Mouse (Mus musculus) hindbrain, embryonic 16.5 days (tissue): ENCODE measurements around the gene Pfkfb2. TPM values are rescaled to one million over a fixed set of nuclear protein-coding genes. Genes with fewer than 3 reads are reported as not detected.

Experiments
- ATAC-seq: fragments of 200-750 bp; cut with Nextera tagmentation; 2 replicates; pipeline ENCODE4 v1.8.0; 2017; ENCODE audit warnings: moderate TSS enrichment, moderate library complexity
- H3K27ac ChIP-seq: fragments of 300-500 bp; sonication (generic); 2 replicates; pipeline ENCODE4 v1.5.1; 2014; ENCODE audit warnings: low read depth, mild to moderate bottlenecking, control low read depth, low read length, moderate library complexity
- H3K27me3 ChIP-seq: fragments of 300-500 bp; sonication (generic); replicated peaks from 2 replicates; pipeline ENCODE4 v1.6.1; 2014; ENCODE audit warnings: low read length; ENCODE audit not compliant: control insufficient read depth, insufficient read depth
- H3K36me3 ChIP-seq: fragments of 300-500 bp; sonication (generic); 2 replicates; pipeline ENCODE4 v1.6.1; 2014; ENCODE audit warnings: mild to moderate bottlenecking, low read length, moderate library complexity, mixed read lengths; ENCODE audit not compliant: control insufficient read depth, insufficient read depth
- H3K4me1 ChIP-seq: fragments of 300-500 bp; sonication (generic); 2 replicates; pipeline ENCODE4 v1.6.1; 2014; ENCODE audit warnings: low read depth, low read length; ENCODE audit not compliant: control insufficient read depth, insufficient read depth
- H3K4me2 ChIP-seq: fragments of 300-500 bp; sonication (generic); 2 replicates; pipeline ENCODE4 v1.6.1; 2014; ENCODE audit warnings: mild to moderate bottlenecking, low read length, control low read depth, moderate library complexity
- H3K4me3 ChIP-seq: fragments of 300-500 bp; sonication (generic); 2 replicates; pipeline ENCODE4 v1.5.1; 2014; ENCODE audit warnings: mild to moderate bottlenecking, low read length, control low read depth, moderate library complexity
- H3K9ac ChIP-seq: fragments of 300-500 bp; sonication (generic); 2 replicates; pipeline ENCODE4 v1.6.1; 2014; ENCODE audit warnings: low read depth, mild to moderate bottlenecking, control low read depth, low read length, moderate library complexity
- H3K9me3 ChIP-seq: fragments of 300-500 bp; sonication (generic); 2 replicates; pipeline ENCODE4 v1.6.1; 2014; ENCODE audit warnings: mild to moderate bottlenecking, low read length, moderate library complexity; ENCODE audit not compliant: control insufficient read depth
- WGBS: fragments of 180-500 bp; shearing (Covaris S2); extraction: QIAGEN DNeasy Blood & Tissue Kit; methylation state at CpG from one replicate; pipeline ENCODE4 v1.1.7; 2014; 5-methylcytosine and 5-hydroxymethylcytosine counted together
- polyA plus RNA-seq: library from polyadenylated mRNA; unstranded; fragments of >200 nt; fragmentation: Nextera tagmentation; extraction: Ambion mirVana; gene quantifications from 2 replicates; pipeline ENCODE4 v1.2.1, GENCODE M21; 2015

The Pfkfb2 gene
- polyA plus RNA-seq, 1 experiment from 2014 or later: 17.6 TPM

DNA sequence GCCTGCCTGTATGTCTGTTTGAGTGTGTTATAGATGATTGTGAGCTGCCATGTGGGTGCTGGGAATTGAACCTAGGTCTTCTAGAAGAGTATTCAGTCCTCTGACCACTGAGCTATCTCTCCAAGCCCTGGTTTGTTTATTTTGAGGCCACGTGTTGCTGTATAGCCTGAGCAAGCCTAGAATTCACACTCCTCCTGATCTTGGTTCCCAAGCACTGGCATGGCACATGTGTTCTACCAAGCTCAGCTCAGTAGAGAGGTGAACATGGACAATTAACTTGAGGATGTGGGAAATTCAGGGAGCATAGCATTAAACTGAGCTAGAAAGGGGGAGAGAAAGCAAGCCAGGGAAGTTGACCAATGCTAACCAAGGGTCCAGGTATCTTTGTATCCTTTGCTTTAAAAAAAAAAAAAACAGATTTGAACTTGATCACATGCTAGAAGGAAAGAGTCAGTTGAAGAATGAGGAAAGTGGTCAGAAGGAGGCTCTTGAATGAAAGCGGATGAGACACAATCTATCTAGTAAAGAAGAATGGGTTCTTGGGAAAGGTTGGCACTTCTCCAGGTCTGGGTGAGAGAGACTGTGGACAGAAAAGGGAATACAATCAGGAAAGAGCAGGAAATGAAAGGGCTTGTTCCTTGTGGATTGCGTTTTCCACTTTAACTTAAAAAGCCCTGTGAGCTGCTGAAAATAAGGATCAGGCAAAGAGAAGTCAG lies 33.1 kb upstream of the Pfkfb2 start:
- no peak overlapping the region for H3K27ac ChIP-seq
- H3K27me3 ChIP-seq: no peaks in the 10 kb centered on the region
- no peaks in the 10 kb centered on the region for H3K9me3 ChIP-seq
- H3K4me3 ChIP-seq: no peak overlapping the region
- no peaks in the 10 kb centered on the region for H3K36me3 ChIP-seq
- H3K4me2 ChIP-seq: no peak overlapping the region
- no peaks in the 10 kb centered on the region for H3K4me1 ChIP-seq
- WGBS: 83% methylated on average over 3 of the region's 3 CpGs
- no peak overlapping the region for H3K9ac ChIP-seq
- ATAC-seq: no peak

DNA sequence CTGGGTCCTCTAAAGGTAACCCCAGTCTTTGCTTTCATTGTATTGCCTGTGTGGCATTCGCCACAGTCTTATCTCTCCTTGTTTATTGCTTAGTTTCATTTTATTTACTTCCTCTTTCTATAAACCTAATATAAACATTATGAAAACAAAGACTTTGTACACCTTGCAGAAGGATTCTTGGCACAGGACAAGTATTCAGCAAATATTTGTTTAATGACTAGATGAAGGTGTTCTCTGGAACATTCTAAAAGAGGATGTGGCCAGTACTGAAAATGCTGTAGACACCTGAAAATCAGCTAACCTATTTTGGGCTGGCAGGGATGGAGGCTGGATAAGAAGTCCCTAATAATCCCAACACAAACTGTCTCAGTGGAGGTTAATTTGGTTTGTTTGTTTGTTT lies 32.5 kb upstream of the Pfkfb2 start:
- WGBS: 88% methylated on average over 1 of the region's 1 CpGs
- no peak overlapping the region for H3K4me2 ChIP-seq
- ATAC-seq: no peak

DNA sequence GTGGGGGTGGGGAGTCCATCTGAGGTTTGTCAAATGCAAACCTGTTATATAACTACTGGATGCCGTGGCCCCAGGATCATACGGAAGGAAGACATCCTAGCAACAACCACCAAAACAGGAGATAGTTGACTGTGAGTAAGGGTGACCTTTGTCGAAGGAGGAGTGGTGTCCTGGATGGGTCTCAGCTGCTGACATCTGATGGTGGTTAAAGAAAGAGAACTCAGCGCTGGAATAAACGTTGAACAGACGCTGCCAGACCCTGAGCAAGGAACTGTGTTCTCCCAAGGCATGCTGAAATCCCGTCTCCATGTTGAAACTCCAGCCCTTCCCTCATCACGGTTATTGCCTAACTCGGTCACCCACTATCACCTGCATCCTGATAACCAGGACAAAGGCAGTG lies 30.6 kb upstream of the Pfkfb2 start:
- Histone ChIP-seq H3K4me3 (no peak overlapping the region), H3K4me2 (no peak overlapping the region), H3K9ac (no peak overlapping the region), H3K4me1 (no peaks in the 10 kb centered on the region), H3K9me3 (no peaks in the 10 kb centered on the region), H3K36me3 (no peaks in the 10 kb centered on the region), H3K27me3 (no peaks in the 10 kb centered on the region), H3K27ac (no peak overlapping the region)
- 84% methylated on average over 9 of the region's 9 CpGs for WGBS
- ATAC-seq: no peak

More for the DNA sequence above, 32.5 kb upstream of the Pfkfb2 start:
- H3K36me3 ChIP-seq: no peaks in the 10 kb centered on the region
- no peaks in the 10 kb centered on the region for H3K4me1 ChIP-seq
- no peaks in the 10 kb centered on the region for H3K27me3 ChIP-seq
- H3K9ac ChIP-seq: no peak overlapping the region
- no peak overlapping the region for H3K27ac ChIP-seq
- no peaks in the 10 kb centered on the region for H3K9me3 ChIP-seq
- H3K4me3 ChIP-seq: no peak overlapping the region

DNA sequence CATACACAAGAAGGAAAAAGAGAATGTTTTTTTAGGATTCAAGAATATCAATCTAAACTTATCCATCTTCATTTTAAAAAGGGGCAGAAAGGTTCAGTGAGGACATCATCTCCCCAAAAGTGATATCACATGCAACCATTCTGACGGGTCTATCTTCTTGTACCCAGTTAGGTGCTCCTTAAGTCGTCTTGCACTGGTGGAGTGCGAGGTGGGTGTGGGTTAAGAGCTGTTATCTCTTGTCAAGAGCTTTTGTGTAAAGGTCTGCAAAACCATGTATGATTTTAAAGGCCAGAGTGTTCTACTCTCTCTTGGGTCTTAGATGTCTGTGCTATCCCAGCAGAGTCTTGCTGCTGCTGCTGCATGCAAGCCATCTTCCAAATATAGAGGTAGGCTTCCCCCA lies 17.8 kb upstream of the Pfkfb2 start:
- Histone ChIP-seq H3K4me3 (no peak overlapping the region), H3K4me2 (no peak overlapping the region), H3K27me3 (no peaks in the 10 kb centered on the region), H3K9ac (no peak overlapping the region), H3K36me3 (no peaks in the 10 kb centered on the region), H3K9me3 (no peaks in the 10 kb centered on the region), H3K4me1 (no peaks in the 10 kb centered on the region), H3K27ac (no peak overlapping the region)
- ATAC-seq: no peak
- WGBS: 84% methylated on average over 3 of the region's 3 CpGs

DNA sequence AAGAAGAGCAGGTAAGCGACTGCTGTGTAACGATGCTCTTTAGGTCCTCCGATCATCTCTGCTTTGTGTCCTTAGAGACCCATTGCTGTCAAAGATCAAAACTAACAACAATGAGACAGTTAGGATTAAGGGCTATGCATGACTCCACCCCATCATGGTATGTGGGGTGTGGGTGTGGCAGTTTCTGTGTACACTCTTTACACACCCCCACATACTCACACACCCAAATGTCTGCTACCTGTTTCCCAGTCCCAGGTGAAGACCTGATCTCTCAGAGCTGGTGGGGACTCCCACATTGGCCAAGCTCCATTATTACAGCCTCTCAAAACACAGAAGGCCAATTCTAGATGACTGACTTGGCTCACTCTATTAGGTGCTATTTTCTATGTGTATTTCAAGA lies 16.5 kb upstream of the Pfkfb2 start:
- ATAC-seq: no peak
- Histone ChIP-seq H3K27me3 (no peaks in the 10 kb centered on the region), H3K36me3 (no peaks in the 10 kb centered on the region), H3K4me2 (no peak overlapping the region), H3K4me1 (no peaks in the 10 kb centered on the region), H3K9ac (no peak overlapping the region), H3K9me3 (no peaks in the 10 kb centered on the region), H3K4me3 (no peak overlapping the region), H3K27ac (no peak overlapping the region)
- 97% methylated on average over 3 of the region's 3 CpGs for WGBS

DNA sequence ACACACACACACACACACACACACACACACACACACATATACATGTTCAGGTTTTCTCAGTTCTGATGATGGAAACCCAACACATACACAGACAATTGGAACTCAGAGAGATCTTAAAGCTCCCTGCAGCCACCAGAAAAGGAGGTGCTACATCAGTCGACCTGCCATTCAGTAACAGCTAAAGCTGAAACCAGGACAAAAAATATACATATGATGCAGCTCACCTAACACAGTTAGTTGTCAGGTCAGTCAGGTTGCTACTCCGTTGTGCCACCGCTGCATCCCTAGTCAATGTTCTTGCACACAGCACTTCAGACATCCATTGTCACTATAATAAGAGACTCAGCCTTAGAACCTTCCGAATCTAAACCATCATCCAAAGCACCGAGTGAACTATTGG lies 15.9 kb upstream of the Pfkfb2 start:
- H3K4me3 ChIP-seq: no peak overlapping the region
- ATAC-seq: no peak
- H3K27me3 ChIP-seq: no peaks in the 10 kb centered on the region
- 92% methylated on average over 5 of the region's 5 CpGs for WGBS
- H3K9ac ChIP-seq: no peak overlapping the region
- no peaks in the 10 kb centered on the region for H3K36me3 ChIP-seq
- no peaks in the 10 kb centered on the region for H3K4me1 ChIP-seq
- H3K9me3 ChIP-seq: no peaks in the 10 kb centered on the region
- no peak overlapping the region for H3K27ac ChIP-seq
- H3K4me2 ChIP-seq: no peak overlapping the region

DNA sequence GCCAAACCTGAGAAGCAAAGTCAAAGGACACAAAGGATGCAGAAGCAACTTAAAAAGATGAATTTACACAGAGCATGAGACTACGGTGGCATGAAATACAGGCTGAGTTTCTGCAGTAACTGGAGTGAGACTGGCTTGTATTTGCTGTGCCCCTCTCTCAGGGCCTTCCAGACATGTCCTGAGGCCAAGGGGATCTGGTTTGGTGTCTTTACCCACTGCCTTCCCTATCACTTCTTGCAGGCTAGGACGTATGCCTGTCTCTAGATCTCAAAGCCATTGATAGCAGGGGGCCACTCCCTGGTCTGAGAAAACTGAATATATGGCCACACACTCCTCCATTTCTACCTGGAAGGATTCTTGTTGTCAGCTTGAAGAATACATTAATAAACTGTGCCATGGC lies 15.2 kb upstream of the Pfkfb2 start:
- H3K27me3 ChIP-seq: no peaks in the 10 kb centered on the region
- H3K4me1 ChIP-seq: no peaks in the 10 kb centered on the region
- no peak overlapping the region for H3K4me2 ChIP-seq
- no peaks in the 10 kb centered on the region for H3K36me3 ChIP-seq
- ATAC-seq: no peak
- H3K9me3 ChIP-seq: no peaks in the 10 kb centered on the region
- no peak overlapping the region for H3K4me3 ChIP-seq
- no peak overlapping the region for H3K9ac ChIP-seq
- 77% methylated on average over 2 of the region's 2 CpGs for WGBS
- no peak overlapping the region for H3K27ac ChIP-seq

DNA sequence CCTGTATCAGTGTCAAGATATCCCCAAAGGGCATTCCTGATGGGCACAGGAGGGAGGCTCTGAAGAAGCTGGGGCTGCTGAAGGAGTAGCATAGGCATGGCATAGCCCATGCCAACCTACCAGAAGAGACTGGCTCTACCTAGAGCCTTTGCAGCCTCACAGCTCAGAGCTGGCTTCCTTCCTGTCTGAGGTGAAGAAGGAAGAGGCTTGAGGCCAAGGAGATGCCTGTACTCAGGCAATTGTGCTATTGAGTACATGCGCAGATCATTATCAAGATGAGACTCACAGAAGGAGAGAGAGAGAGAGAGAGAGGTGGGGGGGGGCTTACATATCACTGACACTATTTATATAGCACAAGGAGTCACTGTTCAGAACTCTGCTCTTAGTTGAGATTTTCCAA lies 14.7 kb upstream of the Pfkfb2 start:
- Histone ChIP-seq H3K27me3 (no peaks in the 10 kb centered on the region), H3K4me2 (no peak overlapping the region), H3K4me1 (no peaks in the 10 kb centered on the region), H3K9ac (no peak overlapping the region), H3K27ac (no peak overlapping the region), H3K36me3 (no peaks in the 10 kb centered on the region), H3K4me3 (no peak overlapping the region), H3K9me3 (no peaks in the 10 kb centered on the region)
- ATAC-seq: no peak
- WGBS: 100% methylated on average over 1 of the region's 1 CpGs

DNA sequence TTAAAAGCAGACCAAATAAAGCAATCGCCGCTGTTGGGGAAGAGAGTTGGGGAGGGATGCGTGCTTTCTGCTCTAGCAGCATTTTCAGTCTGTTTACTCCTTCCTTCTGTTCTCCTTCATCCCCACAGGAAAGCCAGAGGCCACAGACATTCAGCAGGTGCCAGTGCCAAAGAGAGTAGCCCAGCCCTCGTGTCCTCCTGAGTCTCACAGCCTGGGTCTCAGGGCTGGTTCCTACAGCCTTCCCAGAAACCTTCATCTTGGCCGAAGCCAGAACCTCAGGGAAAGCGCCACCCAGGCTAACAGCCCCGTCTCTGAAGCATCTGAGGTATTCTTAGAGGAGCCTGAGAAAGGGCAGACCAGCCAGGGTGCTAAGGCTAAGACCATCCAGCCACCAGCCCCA lies 13.1 kb upstream of the Pfkfb2 start:
- WGBS: 89% methylated on average over 7 of the region's 7 CpGs

More for the DNA sequence above, 13.1 kb upstream of the Pfkfb2 start:
- no peak overlapping the region for H3K4me2 ChIP-seq
- no peak overlapping the region for H3K9ac ChIP-seq
- H3K27me3 ChIP-seq: no peaks in the 10 kb centered on the region
- no peak overlapping the region for H3K4me3 ChIP-seq
- no peaks in the 10 kb centered on the region for H3K4me1 ChIP-seq
- H3K27ac ChIP-seq: no peak overlapping the region
- no peaks in the 10 kb centered on the region for H3K9me3 ChIP-seq
- no peak for ATAC-seq
- no peaks in the 10 kb centered on the region for H3K36me3 ChIP-seq
